Mouse (Mus musculus) ES-E14 (cell line): ENCODE results near the gene Ostc.

Experiments used
- CHD2 ChIP-seq: IDR thresholded peaks from 2 replicates; pipeline ENCODE4 v1.6.1; 2014; ENCODE audit warnings: mild to moderate bottlenecking, low read depth, low read length, inconsistent platforms
- HCFC1 ChIP-seq: IDR thresholded peaks from 2 replicates; pipeline ENCODE4 v1.6.1; 2012; ENCODE audit warnings: low read length, inconsistent platforms, borderline replicate concordance; ENCODE audit not compliant: insufficient read depth
- ZC3H11A ChIP-seq: IDR thresholded peaks from 2 replicates; pipeline ENCODE4 v1.6.1; 2012; ENCODE audit warnings: low read depth, mild to moderate bottlenecking, inconsistent platforms, low read length, borderline replicate concordance

DNA sequence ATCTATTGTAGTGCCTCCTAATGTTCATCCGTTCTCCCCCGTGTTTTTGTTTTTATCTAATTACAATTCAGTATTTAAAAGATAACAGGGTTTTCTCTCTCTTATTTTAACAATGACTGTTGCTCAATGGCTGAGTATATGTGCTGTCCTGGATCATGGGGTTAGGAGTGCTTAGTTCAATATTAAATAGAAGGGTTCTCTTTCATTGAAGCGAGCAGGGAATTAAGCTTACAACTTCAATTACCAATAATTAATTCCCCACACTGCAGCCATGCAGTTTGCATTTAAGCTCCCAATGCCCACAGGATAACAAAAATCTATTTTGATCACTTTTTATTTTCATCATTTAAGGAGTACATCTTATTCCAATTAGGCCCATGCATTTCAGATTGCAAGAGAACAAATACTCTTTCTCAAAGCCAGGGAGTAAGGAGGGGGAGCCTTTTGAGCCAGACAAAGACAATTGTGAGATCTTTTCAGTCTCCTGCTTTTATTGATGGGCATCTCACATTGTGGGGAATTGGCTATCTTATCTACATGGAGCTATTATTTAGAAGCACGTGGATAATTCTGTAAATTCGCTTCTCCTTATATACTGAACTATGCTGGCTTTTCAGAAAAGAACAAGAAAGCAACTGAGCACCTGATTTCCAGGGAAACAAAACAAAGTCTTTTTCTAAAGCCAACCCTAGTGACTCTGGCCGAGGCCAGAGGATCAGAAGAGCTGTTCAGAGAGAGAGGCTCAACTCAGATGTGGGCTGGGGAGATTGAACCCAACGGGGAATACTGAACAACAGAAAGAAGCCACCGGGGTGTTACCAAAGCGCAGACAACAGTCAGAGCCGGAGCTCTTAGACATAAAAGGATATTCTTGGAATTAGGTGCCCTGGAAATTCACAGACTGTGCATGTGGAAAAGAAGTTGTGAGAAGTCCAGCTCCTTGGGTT, 37.7 kb upstream of the Ostc start:
- TF ChIP-seq CHD2: no peak
- TF ChIP-seq ZC3H11A: no peak
- TF ChIP-seq HCFC1: no peak
